Mouse (Mus musculus): ENCODE results near the gene Pus3.

DNA sequence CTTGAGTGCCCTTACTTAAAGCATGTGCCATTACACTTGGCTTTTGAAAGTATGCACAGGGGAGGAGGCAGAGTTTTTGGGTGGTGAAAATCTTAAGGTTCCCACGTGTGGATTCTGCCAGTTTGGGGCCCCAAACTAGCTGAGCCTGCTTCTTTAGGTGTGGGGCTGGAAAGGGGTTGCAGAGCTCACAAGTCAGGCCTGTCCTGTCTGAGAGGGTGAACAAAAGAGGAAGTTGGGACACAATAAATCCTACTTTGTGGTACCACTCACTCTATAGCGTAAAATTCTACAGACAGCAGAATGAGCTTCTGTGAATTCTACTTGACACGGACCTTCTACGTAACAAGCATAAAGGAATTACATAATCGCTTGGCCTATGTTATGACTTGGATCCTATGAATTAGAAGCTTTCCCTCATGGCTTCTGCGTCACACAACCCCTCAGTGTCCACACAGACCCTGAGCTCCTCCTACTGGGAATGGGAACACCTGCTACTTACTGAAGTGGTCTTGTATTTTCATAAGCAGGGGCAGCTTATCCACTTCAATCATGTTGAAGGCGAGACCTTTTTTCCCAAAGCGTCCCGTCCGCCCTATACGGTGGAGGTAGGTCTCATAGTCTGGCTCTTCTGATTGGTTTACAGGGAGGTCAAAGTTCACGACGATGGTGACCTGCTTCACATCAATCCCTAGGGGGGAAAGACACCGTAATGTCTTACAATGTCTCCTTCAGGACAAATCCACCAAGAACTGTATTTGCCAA lies 15.1 kb upstream of the Pus3 start:
- TF ChIP-seq CTCF (IDR thresholded peaks at IDR 0.05; ENCODE audit: low read depth, low read length) (no peak), POLR2A (IDR thresholded peaks at IDR 0.05; ENCODE audit: extremely low read depth, insufficient read depth, low read length) (no peak)

Data from liver, adult 2 months (tissue).